Mouse (Mus musculus) hindbrain, embryonic 12.5 days (tissue): ENCODE results near the gene Bbs9. TPM values are rescaled to one million over a fixed set of nuclear protein-coding genes. Genes with fewer than 3 reads are reported as not detected.

Experiments
- ATAC-seq: fragments of 200-750 bp; cut with Nextera tagmentation; 2 replicates; pipeline ENCODE4 v1.8.0; 2017; ENCODE audit warnings: moderate TSS enrichment; ENCODE audit not compliant: low FRiP score
- H3K27ac ChIP-seq: fragments of 300-500 bp; sonication (generic); 2 replicates; pipeline ENCODE4 v1.5.1; 2016; ENCODE audit warnings: mild to moderate bottlenecking
- H3K27me3 ChIP-seq: fragments of 300-500 bp; sonication (generic); 2 replicates; pipeline ENCODE4 v1.6.1; 2016; ENCODE audit warnings: mild to moderate bottlenecking
- H3K36me3 ChIP-seq: fragments of 300-500 bp; sonication (generic); 2 replicates; pipeline ENCODE4 v1.6.1; 2016; ENCODE audit warnings: mild to moderate bottlenecking
- H3K4me1 ChIP-seq: fragments of 300-500 bp; sonication (generic); 2 replicates; pipeline ENCODE4 v1.6.1; 2016
- H3K4me2 ChIP-seq: fragments of 300-500 bp; sonication (generic); replicated peaks from 2 replicates; pipeline ENCODE4 v1.6.1; 2016; ENCODE audit warnings: mild to moderate bottlenecking
- H3K4me3 ChIP-seq: fragments of 300-500 bp; sonication (generic); 2 replicates; pipeline ENCODE4 v1.5.1; 2016; ENCODE audit warnings: mild to moderate bottlenecking
- H3K9ac ChIP-seq: fragments of 300-500 bp; sonication (generic); 2 replicates; pipeline ENCODE4 v1.6.1; 2016; ENCODE audit warnings: mild to moderate bottlenecking, moderate library complexity
- H3K9me3 ChIP-seq: fragments of 300-500 bp; sonication (generic); replicated peaks from 2 replicates; pipeline ENCODE4 v1.6.1; 2016; ENCODE audit warnings: mild to moderate bottlenecking
- WGBS: fragments of 180-500 bp; shearing (Covaris S2); methylation state at CpG from one replicate; pipeline ENCODE4 v1.1.7; 2016; 5-methylcytosine and 5-hydroxymethylcytosine counted together
- polyA plus RNA-seq: library from polyadenylated mRNA; unstranded; fragments of >200 nt; fragmentation: Nextera tagmentation; extraction: Ambion mirVana; gene quantifications from 2 replicates; pipeline ENCODE4 v1.2.1, GENCODE M21; 2016

The Bbs9 gene
- polyA plus RNA-seq, 1 experiment from 2014 or later: 19.5 TPM

- Histone ChIP-seq H3K4me3 (no peak overlapping the region), H3K27ac (no peak overlapping the region), H3K9me3 (no peaks in the 10 kb centered on the region), H3K27me3 (no peaks in the 10 kb centered on the region), H3K4me2 (no peak overlapping the region), H3K4me1 (0 out of 2 replicates have a peak, but pooled peaks cover 5% of the 10 kb centered on the region), H3K9ac (no peak overlapping the region), H3K36me3 (no peaks in the 10 kb centered on the region)
- WGBS: 81% methylated on average over 9 of the region's 9 CpGs
- no peak for ATAC-seq
These were observed 314.1 kb downstream of the Bbs9 start for GRCm38 (mm10) chr9:22789380-22790168.

- Histone ChIP-seq H3K4me3 (no peak overlapping the region), H3K9ac (no peak overlapping the region), H3K4me1 (0 out of 2 replicates have a peak, but pooled peaks cover 5% of the 10 kb centered on the region), H3K9me3 (no peaks in the 10 kb centered on the region), H3K36me3 (no peaks in the 10 kb centered on the region), H3K27ac (no peak overlapping the region), H3K4me2 (no peak overlapping the region), H3K27me3 (no peaks in the 10 kb centered on the region)
- no peak for ATAC-seq
- 86% methylated on average over 5 of the region's 5 CpGs for WGBS
These were observed 315.7 kb downstream of the Bbs9 start for GRCm38 (mm10) chr9:22791208-22791607.

- H3K27ac ChIP-seq: no peak overlapping the region
- no peaks in the 10 kb centered on the region for H3K36me3 ChIP-seq
- 79% methylated on average over 9 of the region's 9 CpGs for WGBS
- no peaks in the 10 kb centered on the region for H3K27me3 ChIP-seq
- H3K9me3 ChIP-seq: no peaks in the 10 kb centered on the region
- H3K4me1 ChIP-seq: 0 out of 2 replicates have a peak, but pooled peaks cover 5% of the 10 kb centered on the region
- ATAC-seq: no peak
- no peak overlapping the region for H3K4me2 ChIP-seq
- H3K4me3 ChIP-seq: no peak overlapping the region
- H3K9ac ChIP-seq: no peak overlapping the region
These were observed 316.2 kb downstream of the Bbs9 start for GRCm38 (mm10) chr9:22791750-22792149.

- Histone ChIP-seq H3K9ac (no peak overlapping the region), H3K4me1 (0 out of 2 replicates have a peak, but pooled peaks cover 5% of the 10 kb centered on the region), H3K36me3 (no peaks in the 10 kb centered on the region), H3K4me2 (no peak overlapping the region), H3K27ac (no peak overlapping the region), H3K4me3 (no peak overlapping the region), H3K27me3 (no peaks in the 10 kb centered on the region), H3K9me3 (no peaks in the 10 kb centered on the region)
- 70% methylated on average over 7 of the region's 7 CpGs for WGBS
- no peak for ATAC-seq
These were observed 318.2 kb downstream of the Bbs9 start for GRCm38 (mm10) chr9:22793698-22794097.

GRCm38 (mm10) chr9:22800675-22801074 lies 325.2 kb downstream of the Bbs9 start:
- no peak overlapping the region for H3K4me3 ChIP-seq
- no peaks in the 10 kb centered on the region for H3K9me3 ChIP-seq
- no peak for ATAC-seq
- WGBS: 53% methylated on average over 7 of the region's 7 CpGs
- H3K4me1 ChIP-seq: 0 out of 2 replicates have a peak, but pooled peaks cover 2% of the 10 kb centered on the region
- no peak overlapping the region for H3K4me2 ChIP-seq
- H3K36me3 ChIP-seq: no peaks in the 10 kb centered on the region
- H3K27me3 ChIP-seq: no peaks in the 10 kb centered on the region
- no peak overlapping the region for H3K9ac ChIP-seq
- H3K27ac ChIP-seq: no peak overlapping the region

- no peak overlapping the region for H3K4me2 ChIP-seq
- H3K27ac ChIP-seq: no peak overlapping the region
- H3K27me3 ChIP-seq: no peaks in the 10 kb centered on the region
- H3K36me3 ChIP-seq: no peaks in the 10 kb centered on the region
- no peak overlapping the region for H3K9ac ChIP-seq
- H3K4me3 ChIP-seq: no peak overlapping the region
- no peaks in the 10 kb centered on the region for H3K4me1 ChIP-seq
- ATAC-seq: no peak
- 89% methylated on average over 1 of the region's 1 CpGs for WGBS
- H3K9me3 ChIP-seq: no peaks in the 10 kb centered on the region
These were observed 330.5 kb downstream of the Bbs9 start for GRCm38 (mm10) chr9:22805981-22806380.

GRCm38 (mm10) chr9:22806494-22806893 lies 331.0 kb downstream of the Bbs9 start:
- Histone ChIP-seq H3K27me3 (no peaks in the 10 kb centered on the region), H3K9me3 (no peaks in the 10 kb centered on the region), H3K27ac (no peak overlapping the region), H3K4me3 (no peak overlapping the region), H3K36me3 (no peaks in the 10 kb centered on the region), H3K4me1 (no peaks in the 10 kb centered on the region), H3K9ac (no peak overlapping the region), H3K4me2 (no peak overlapping the region)
- ATAC-seq: no peak
- 71% methylated on average over 5 of the region's 5 CpGs for WGBS

- Histone ChIP-seq H3K9ac (no peak overlapping the region), H3K9me3 (no peaks in the 10 kb centered on the region), H3K4me2 (no peak overlapping the region), H3K4me3 (no peak overlapping the region), H3K27ac (no peak overlapping the region), H3K36me3 (no peaks in the 10 kb centered on the region), H3K27me3 (no peaks in the 10 kb centered on the region), H3K4me1 (no peaks in the 10 kb centered on the region)
- no peak for ATAC-seq
- whole genome bisulfite sequencing: 80% methylated on average over 5 of the region's 5 CpGs
These were observed 332.2 kb downstream of the Bbs9 start for GRCm38 (mm10) chr9:22807693-22808092.

- H3K4me2 ChIP-seq: no peak overlapping the region
- H3K27me3 ChIP-seq: no peaks in the 10 kb centered on the region
- no peak overlapping the region for H3K4me3 ChIP-seq
- no peak overlapping the region for H3K27ac ChIP-seq
- ATAC-seq: no peak
- H3K9ac ChIP-seq: no peak overlapping the region
- H3K9me3 ChIP-seq: no peaks in the 10 kb centered on the region
- 87% methylated on average over 4 of the region's 4 CpGs for WGBS
- H3K4me1 ChIP-seq: 0 out of 2 replicates have a peak, but pooled peaks cover 3% of the 10 kb centered on the region
- H3K36me3 ChIP-seq: no peaks in the 10 kb centered on the region
These were observed 334.2 kb downstream of the Bbs9 start for GRCm38 (mm10) chr9:22809621-22810126.

- Histone ChIP-seq H3K4me3 (no peak overlapping the region), H3K36me3 (no peaks in the 10 kb centered on the region)
- no peak for ATAC-seq
These were observed 334.9 kb downstream of the Bbs9 start for GRCm38 (mm10) chr9:22810454-22810853.

GRCm38 (mm10) chr9:22811931-22812330 lies 336.4 kb downstream of the Bbs9 start:
- H3K4me3 ChIP-seq: no peak overlapping the region
- H3K4me1 ChIP-seq: peaks cover 9% of the 10 kb centered on the region; the same call in 1 of the 2 replicates
- no peaks in the 10 kb centered on the region for H3K9me3 ChIP-seq
- H3K36me3 ChIP-seq: no peaks in the 10 kb centered on the region
- H3K4me2 ChIP-seq: no peak overlapping the region
- H3K27me3 ChIP-seq: no peaks in the 10 kb centered on the region
- 83% methylated on average over 2 of the region's 2 CpGs for WGBS
- ATAC-seq: no peak
- H3K27ac ChIP-seq: no peak overlapping the region
- no peak overlapping the region for H3K9ac ChIP-seq

More at GRCm38 (mm10) chr9:22810454-22810853, 334.9 kb downstream of the Bbs9 start:
- H3K9me3 ChIP-seq: no peaks in the 10 kb centered on the region
- H3K27me3 ChIP-seq: no peaks in the 10 kb centered on the region
- H3K4me2 ChIP-seq: no peak overlapping the region
- H3K27ac ChIP-seq: no peak overlapping the region
- peaks cover 9% of the 10 kb centered on the region; the same call in 1 of the 2 replicates for H3K4me1 ChIP-seq
- no peak overlapping the region for H3K9ac ChIP-seq
- WGBS: 89% methylated on average over 8 of the region's 8 CpGs

- Histone ChIP-seq H3K27me3 (no peaks in the 10 kb centered on the region), H3K4me2 (no peak overlapping the region), H3K27ac (no peak overlapping the region), H3K36me3 (no peaks in the 10 kb centered on the region), H3K4me1 (peaks cover 9% of the 10 kb centered on the region; the same call in 1 of the 2 replicates), H3K9me3 (no peaks in the 10 kb centered on the region), H3K4me3 (no peak overlapping the region), H3K9ac (no peak overlapping the region)
- WGBS: 55% methylated on average over 9 of the region's 9 CpGs
- ATAC-seq: 0 out of 2 replicates have a peak, but pooled peaks have one; percentile 16
These were observed 339.0 kb downstream of the Bbs9 start for GRCm38 (mm10) chr9:22814407-22815092.
